Mouse (Mus musculus) kidney, postnatal 0 days (tissue): ENCODE results near the gene Klra4. TPM values are rescaled to one million over a fixed set of nuclear protein-coding genes. Genes with fewer than 3 reads are reported as not detected.

Source experiments
- ATAC-seq: fragments of 200-750 bp; cut with Nextera tagmentation; replicated peaks from 2 replicates; pipeline ENCODE4 v1.8.0; 2017; ENCODE audit warnings: low read depth, moderate number of reproducible peaks, moderate TSS enrichment, moderate library complexity; ENCODE audit not compliant: low FRiP score
- DNase-seq: peaks from one replicate; pipeline ENCODE4 v3.0.0-alpha.2; 2016; ENCODE audit warnings: low spot score
- H3K27ac ChIP-seq: fragments of 300-500 bp; sonication (generic); 2 replicates; pipeline ENCODE4 v1.5.1; 2014; ENCODE audit warnings: mild to moderate bottlenecking
- H3K27me3 ChIP-seq: fragments of 300-500 bp; sonication (generic); 2 replicates; pipeline ENCODE4 v1.6.1; 2014; ENCODE audit warnings: low read length, mixed read lengths; ENCODE audit not compliant: insufficient read depth
- H3K36me3 ChIP-seq: fragments of 300-500 bp; sonication (generic); 2 replicates; pipeline ENCODE4 v1.6.1; 2014; ENCODE audit warnings: low read length, mixed read lengths; ENCODE audit not compliant: insufficient read depth
- H3K4me1 ChIP-seq: fragments of 300-500 bp; sonication (generic); replicated peaks from 2 replicates; pipeline ENCODE4 v1.6.1; 2014; ENCODE audit warnings: antibody characterized with exemption, low read length, mixed read lengths; ENCODE audit not compliant: insufficient read depth
- H3K4me2 ChIP-seq: fragments of 300-500 bp; sonication (generic); 2 replicates; pipeline ENCODE4 v1.6.1; 2014; ENCODE audit warnings: mild to moderate bottlenecking, low read length, moderate library complexity, mixed read lengths
- H3K4me3 ChIP-seq: fragments of 300-500 bp; sonication (generic); replicated peaks from 2 replicates; pipeline ENCODE4 v1.5.1; 2014; ENCODE audit warnings: low read depth, low read length
- H3K9ac ChIP-seq: fragments of 300-500 bp; sonication (generic); 2 replicates; pipeline ENCODE4 v1.6.1; 2014; ENCODE audit warnings: low read depth, low read length
- H3K9me3 ChIP-seq: fragments of 300-500 bp; sonication (generic); replicated peaks from 2 replicates; pipeline ENCODE4 v1.6.1; 2016; ENCODE audit warnings: low read length, inconsistent platforms, mixed read lengths
- CTCF ChIP-seq: IDR thresholded peaks from 2 replicates; pipeline ENCODE4 v1.5.1; 2016; ENCODE audit warnings: antibody characterized with exemption, low read depth, mild to moderate bottlenecking, moderate library complexity
- WGBS: fragments of 180-500 bp; shearing (Covaris S2); extraction: QIAGEN DNeasy Blood & Tissue Kit; methylation state at CpG from one replicate; pipeline ENCODE4 v1.1.7; 2014; 5-methylcytosine and 5-hydroxymethylcytosine counted together
- polyA plus RNA-seq: library from polyadenylated mRNA; unstranded; fragments of >200 nt; fragmentation: Nextera tagmentation; extraction: Ambion mirVana; gene quantifications from 2 replicates; pipeline ENCODE4 v1.2.1, GENCODE M21; 2015

Klra4 gene
- polyA plus RNA-seq, 1 experiment from 2014 or later = not detected

DNA sequence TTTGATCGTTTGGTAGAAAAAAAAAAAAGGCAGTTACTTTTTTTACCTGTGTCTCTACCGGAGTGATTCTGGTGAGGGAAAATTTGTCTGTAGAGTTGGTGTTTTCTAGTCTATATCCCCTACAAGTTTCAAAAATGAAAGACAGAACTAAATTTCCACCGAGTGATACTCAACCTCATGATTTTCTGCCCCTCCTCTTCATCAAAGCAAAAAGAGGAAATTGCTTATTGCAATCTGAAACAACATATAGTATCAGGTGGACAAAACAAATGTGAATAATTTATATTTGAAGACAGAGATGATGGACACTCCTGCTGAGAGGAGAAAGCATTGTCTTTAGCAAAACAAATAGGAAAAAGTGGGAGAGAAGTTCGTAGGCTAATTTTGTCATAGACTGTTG lies 40.2 kb downstream of the Klra4 start, which contains the start of gene Klra6:
TSS of gene Klra6 (minus strand) at position 101 of the 400 bp plus-strand sequence.
- ATAC-seq (no peak), DNase-seq (no peak)
- Histone ChIP-seq H3K9ac (no peak within 1 kb of the TSS), H3K4me1 (no peaks in the 10 kb centered on the region), H3K9me3 (no peaks in the 10 kb centered on the region), H3K4me2 (no peak within 1 kb of the TSS), H3K36me3 (no peaks in the 10 kb centered on the region), H3K27me3 (no peaks in the 10 kb centered on the region), H3K27ac (no peak within 1 kb of the TSS), H3K4me3 (no peak within 1 kb of the TSS)
- no peak for TF ChIP-seq CTCF
- WGBS = 76% methylated on average over 4 of the region's 4 CpGs

Other genes starting within 250 kb of the Klra4 start
- not detected in 2 replicates for gene Gm17631, start 204.6 kb downstream of the Klra4 start, polyA plus RNA-seq
- 0.09 TPM in 1 of 2 replicates, not detected in the other for gene Klra17, start 190.6 kb downstream of the Klra4 start, polyA plus RNA-seq
- not detected in 2 replicates for gene Klra5, start 149.6 kb downstream of the Klra4 start, polyA plus RNA-seq
- not detected in 2 replicates for gene Klra6, start 40.3 kb downstream of the Klra4 start, polyA plus RNA-seq
- gene Klra8, start 62.6 kb upstream of the Klra4 start, polyA plus RNA-seq = not detected in 2 replicates
- not detected in 2 replicates for gene Klra9, start 125.8 kb upstream of the Klra4 start, polyA plus RNA-seq
- gene Klra7, start 166.1 kb upstream of the Klra4 start, polyA plus RNA-seq = not detected in 2 replicates
- not detected in 2 replicates for gene Klra10, start 214.7 kb upstream of the Klra4 start, polyA plus RNA-seq